Mouse (Mus musculus): ENCODE measurements around the gene Sat2. TPM values are rescaled to one million over a fixed set of nuclear protein-coding genes. Genes with fewer than 3 reads are reported as not detected.
A peak's percentile ranks its signal among the peaks of the same experiment; 100 is the strongest.

Sat2 gene
- polyA plus RNA-seq, 1 experiment: 4.3 TPM

DNA sequence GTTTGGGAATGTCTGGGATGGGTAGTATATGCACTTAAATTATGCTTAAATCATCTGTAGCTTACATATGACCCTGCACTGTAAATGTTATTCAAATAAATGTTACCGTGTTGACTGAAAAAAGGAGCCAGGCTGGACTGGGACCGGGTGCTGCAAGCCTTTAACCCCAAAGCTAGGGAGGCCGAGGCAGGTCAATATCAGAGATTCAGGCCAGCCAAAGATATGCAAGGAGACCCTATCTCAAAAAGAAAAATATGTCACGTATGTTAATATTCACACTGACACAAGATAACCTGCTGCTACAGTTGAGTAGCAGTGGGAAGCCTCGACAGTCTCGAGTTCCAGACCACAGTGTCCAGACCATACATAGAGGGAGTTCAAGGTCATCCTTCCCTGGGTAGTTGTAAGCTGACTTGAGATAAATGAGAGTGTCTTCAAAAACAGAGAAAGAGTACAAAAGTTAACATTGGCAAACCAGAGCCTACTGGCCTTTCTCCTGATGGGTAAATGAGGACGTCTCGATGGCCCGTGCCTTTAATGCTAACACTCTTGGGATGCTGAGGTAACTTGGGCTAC lies 39.5 kb upstream of the Sat2 start:
- TF ChIP-seq POLR2A (IDR thresholded peaks at IDR 0.05; ENCODE audit: borderline replicate concordance, low read depth, low read length) (no peak), CTCF (IDR thresholded peaks at IDR 0.05; ENCODE audit: low read depth, low read length) (no peak)
- Histone ChIP-seq H3K4me3 (ENCODE audit: insufficient read depth, low read length) (peak overlapping the region; percentile 38), H3K27ac (ENCODE audit: insufficient read depth, low read depth, low read length) (no peak overlapping the region), H3K4me1 (ENCODE audit: control insufficient read depth, insufficient read depth, low read length) (peaks cover 48% of the 10 kb centered on the region)

DNA sequence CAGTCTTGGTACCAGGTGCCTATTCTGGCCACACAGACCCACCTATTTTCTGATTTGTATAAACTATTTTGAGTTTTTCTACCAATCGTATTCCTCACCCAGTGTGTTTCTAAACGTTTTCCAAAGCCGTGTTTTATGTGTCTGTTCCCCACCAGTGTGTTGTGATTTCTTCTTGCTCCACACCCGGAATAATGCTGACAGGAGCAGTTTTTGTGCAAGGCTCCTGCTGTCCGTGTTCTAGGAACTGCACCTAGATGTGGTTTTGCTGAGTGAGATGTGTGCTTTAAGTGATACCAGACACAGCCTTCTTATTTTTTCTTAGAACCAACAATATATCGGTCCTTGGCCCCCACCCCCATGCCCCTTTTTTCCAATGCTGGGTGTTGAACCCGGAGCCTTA lies 37.8 kb upstream of the Sat2 start:
- peaks cover 39% of the 10 kb centered on the region for H3K4me1 ChIP-seq (ENCODE audit: control insufficient read depth, insufficient read depth, low read length)

DNA sequence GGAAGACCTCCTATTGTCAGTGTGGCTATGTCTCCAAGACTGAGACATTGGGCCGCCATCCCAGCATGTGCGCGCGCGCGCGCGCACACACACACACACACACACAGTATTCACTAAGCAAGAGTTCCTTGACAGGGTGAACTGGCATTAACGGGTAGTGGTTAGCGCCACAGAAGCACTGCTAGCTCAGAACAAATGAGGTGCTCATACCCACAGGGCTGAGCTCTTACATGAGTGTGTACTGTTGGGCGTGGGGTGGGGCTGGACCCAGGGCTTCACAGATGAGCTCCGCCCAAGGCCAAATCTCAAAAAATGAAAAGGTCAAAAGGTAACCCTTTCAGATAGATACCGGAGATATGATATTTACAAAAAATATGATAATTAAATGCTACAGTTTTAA lies 36.9 kb upstream of the Sat2 start:
- no peak overlapping the region for H3K4me3 ChIP-seq (ENCODE audit: insufficient read depth, low read length)
- peaks cover 39% of the 10 kb centered on the region for H3K4me1 ChIP-seq (ENCODE audit: control insufficient read depth, insufficient read depth, low read length)
- H3K27ac ChIP-seq (ENCODE audit: insufficient read depth, low read depth, low read length): no peak overlapping the region
- TF ChIP-seq CTCF (IDR thresholded peaks at IDR 0.05; ENCODE audit: low read depth, low read length) (no peak), POLR2A (IDR thresholded peaks at IDR 0.05; ENCODE audit: borderline replicate concordance, low read depth, low read length) (no peak)

More for the DNA sequence above, 37.8 kb upstream of the Sat2 start:
- Histone ChIP-seq H3K27ac (ENCODE audit: insufficient read depth, low read depth, low read length) (no peak overlapping the region), H3K4me3 (ENCODE audit: insufficient read depth, low read length) (no peak overlapping the region)
- TF ChIP-seq CTCF (IDR thresholded peaks at IDR 0.05; ENCODE audit: low read depth, low read length): no peak
- TF ChIP-seq POLR2A (IDR thresholded peaks at IDR 0.05; ENCODE audit: borderline replicate concordance, low read depth, low read length): no peak

DNA sequence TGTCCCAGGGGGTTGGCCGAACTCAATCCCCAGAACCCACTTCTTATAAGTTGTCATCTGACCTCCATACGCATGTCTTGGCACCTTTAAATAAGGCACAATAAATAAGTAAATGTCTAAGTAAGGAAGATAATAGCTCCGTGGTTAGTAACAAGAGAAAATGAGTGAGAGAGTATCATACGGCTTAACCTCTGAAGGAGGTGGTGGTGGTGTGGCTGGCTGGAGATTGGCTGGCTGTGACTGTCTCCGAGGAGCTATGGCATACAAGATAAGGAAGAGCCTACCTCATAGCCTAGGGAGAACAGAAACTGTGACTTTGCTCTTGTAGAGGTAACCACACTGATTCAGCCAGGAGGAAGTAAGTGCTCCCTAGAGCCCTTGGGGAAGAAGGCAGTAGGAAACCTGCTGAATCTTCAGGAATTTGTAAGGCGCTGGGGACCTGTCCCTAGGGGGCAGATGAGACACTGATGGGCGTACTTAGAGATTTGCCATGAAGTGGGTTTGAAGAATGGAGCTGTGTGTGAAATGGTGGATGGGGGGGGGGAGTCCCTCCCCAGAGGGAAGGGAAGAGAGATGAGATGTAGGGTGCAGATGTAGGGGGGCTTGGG lies 36.0 kb upstream of the Sat2 start:
- no peak overlapping the region for H3K4me3 ChIP-seq (ENCODE audit: insufficient read depth, low read length)
- 0 out of 2 replicates have a peak overlapping the region, but pooled peaks have one; percentile 5 for H3K27ac ChIP-seq (ENCODE audit: insufficient read depth, low read depth, low read length)
- peaks cover 39% of the 10 kb centered on the region for H3K4me1 ChIP-seq (ENCODE audit: control insufficient read depth, insufficient read depth, low read length)
- TF ChIP-seq CTCF (IDR thresholded peaks at IDR 0.05; ENCODE audit: low read depth, low read length) (no peak), POLR2A (IDR thresholded peaks at IDR 0.05; ENCODE audit: borderline replicate concordance, low read depth, low read length) (no peak)

DNA sequence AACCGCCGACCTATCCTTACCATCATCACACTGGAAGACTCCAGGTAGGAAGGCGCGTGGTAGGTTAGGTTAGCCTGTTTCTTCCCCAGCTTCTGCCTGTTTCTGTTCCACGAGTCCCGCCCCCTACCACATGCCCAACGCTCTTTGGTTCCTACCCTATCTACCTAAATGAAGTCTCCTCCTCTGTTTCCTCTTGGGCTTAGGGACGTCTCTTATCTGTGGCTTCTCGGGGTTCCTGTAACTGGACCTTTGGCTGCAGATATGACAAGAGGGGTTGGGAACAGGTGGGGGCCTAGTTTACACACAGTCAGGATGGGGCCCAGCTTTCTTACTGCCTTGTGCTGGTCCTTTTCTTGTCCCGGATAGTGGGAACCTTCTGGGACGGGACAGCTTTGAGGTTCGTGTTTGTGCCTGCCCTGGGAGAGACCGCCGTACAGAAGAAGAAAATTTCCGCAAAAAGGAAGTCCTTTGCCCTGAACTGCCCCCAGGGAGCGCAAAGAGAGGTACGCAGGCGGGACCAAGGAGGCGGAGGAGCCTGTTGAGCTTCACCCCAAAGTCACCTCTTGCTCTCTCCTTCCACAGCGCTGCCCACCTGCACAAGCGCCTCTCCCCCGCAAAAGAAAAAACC lies 32.5 kb upstream of the Sat2 start:
- TF ChIP-seq CTCF (IDR thresholded peaks at IDR 0.05; ENCODE audit: low read depth, low read length) (no peak), POLR2A (IDR thresholded peaks at IDR 0.05; ENCODE audit: borderline replicate concordance, low read depth, low read length) (no peak)
- no peak overlapping the region for H3K4me3 ChIP-seq (ENCODE audit: insufficient read depth, low read length)
- no peak overlapping the region for H3K27ac ChIP-seq (ENCODE audit: insufficient read depth, low read depth, low read length)
- H3K4me1 ChIP-seq (ENCODE audit: control insufficient read depth, insufficient read depth, low read length): peaks cover 23% of the 10 kb centered on the region

DNA sequence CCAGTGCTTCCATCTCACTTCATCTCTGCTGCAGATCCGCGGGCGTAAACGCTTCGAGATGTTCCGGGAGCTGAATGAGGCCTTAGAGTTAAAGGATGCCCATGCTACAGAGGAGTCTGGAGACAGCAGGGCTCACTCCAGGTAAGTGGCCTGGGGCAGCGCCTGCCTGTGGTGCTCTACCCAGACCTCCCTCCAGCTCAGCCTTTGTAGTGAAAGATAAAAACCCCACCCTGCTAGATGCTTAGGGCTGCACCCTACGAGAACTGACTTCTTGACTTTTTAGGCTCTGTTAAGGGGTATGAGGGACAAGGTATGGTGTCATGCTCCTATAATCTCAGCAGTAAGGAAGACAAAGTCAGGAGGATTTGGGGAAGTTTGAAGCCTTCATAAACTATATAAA lies 31.2 kb upstream of the Sat2 start:
- Histone ChIP-seq H3K4me1 (ENCODE audit: control insufficient read depth, insufficient read depth, low read length) (peaks cover 16% of the 10 kb centered on the region), H3K27ac (ENCODE audit: insufficient read depth, low read depth, low read length) (no peak overlapping the region)

DNA sequence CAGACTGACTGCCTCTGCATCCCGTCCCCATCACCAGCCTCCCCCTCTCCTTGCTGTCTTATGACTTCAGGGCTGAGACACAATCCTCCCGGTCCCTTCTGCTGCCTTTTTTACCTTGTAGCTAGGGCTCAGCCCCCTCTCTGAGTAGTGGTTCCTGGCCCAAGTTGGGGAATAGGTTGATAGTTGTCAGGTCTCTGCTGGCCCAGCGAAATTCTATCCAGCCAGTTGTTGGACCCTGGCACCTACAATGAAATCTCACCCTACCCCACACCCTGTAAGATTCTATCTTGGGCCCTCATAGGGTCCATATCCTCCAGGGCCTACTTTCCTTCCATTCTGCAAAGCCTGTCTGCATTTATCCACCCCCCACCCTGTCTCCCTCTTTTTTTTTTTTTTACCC lies 30.4 kb upstream of the Sat2 start:
- H3K4me3 ChIP-seq (ENCODE audit: insufficient read depth, low read length): no peak overlapping the region
- H3K4me1 ChIP-seq (ENCODE audit: control insufficient read depth, insufficient read depth, low read length): peaks cover 12% of the 10 kb centered on the region
- no peak overlapping the region for H3K27ac ChIP-seq (ENCODE audit: insufficient read depth, low read depth, low read length)
- TF ChIP-seq POLR2A (IDR thresholded peaks at IDR 0.05; ENCODE audit: borderline replicate concordance, low read depth, low read length): no peak
- no peak for TF ChIP-seq CTCF (IDR thresholded peaks at IDR 0.05; ENCODE audit: low read depth, low read length)

More for the DNA sequence above, 31.2 kb upstream of the Sat2 start:
- TF ChIP-seq CTCF (IDR thresholded peaks at IDR 0.05; ENCODE audit: low read depth, low read length) (no peak), POLR2A (IDR thresholded peaks at IDR 0.05; ENCODE audit: borderline replicate concordance, low read depth, low read length) (no peak)
- H3K4me3 ChIP-seq (ENCODE audit: insufficient read depth, low read length): no peak overlapping the region

DNA sequence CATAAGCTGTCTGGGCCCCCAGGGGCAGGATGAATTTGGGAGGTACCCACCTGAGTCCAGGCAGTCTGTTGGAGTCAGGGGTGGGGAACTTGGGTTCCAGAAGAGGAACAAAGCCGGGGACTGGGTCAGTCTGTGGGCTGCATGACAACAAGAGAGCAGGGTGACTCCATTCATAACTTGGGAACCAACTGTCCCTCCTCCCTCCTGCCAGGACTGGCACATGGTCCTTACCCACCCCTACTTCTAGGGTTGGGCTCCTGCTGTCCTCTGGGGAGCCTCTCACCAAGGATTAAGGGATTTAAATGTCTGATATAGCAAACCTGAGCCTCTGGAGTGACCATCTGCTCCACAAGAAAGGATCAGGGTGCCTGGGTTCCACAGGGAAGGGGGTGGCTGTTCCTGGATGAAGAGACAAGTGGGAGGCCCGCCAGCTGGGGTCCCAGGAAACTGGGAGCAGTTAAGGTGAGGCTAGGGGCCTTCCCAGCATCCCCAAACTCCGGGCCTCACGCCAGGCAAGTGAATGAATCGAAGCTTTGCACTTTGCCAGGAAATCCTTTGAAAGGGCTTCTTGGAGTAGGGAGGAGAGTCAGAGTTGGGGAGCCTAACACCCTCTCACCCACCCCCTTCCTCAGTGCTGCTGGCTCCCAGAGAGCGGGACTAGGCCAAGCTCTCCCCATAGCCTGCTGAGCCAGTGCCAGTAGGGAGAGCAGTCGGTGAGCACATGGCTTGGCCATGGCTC lies 29.8 kb upstream of the Sat2 start:
- peaks cover 7% of the 10 kb centered on the region for H3K4me1 ChIP-seq (ENCODE audit: control insufficient read depth, insufficient read depth, low read length)
- TF ChIP-seq POLR2A (IDR thresholded peaks at IDR 0.05; ENCODE audit: borderline replicate concordance, low read depth, low read length): no peak
- no peak for TF ChIP-seq CTCF (IDR thresholded peaks at IDR 0.05; ENCODE audit: low read depth, low read length)
- no peak overlapping the region for H3K4me3 ChIP-seq (ENCODE audit: insufficient read depth, low read length)
- no peak overlapping the region for H3K27ac ChIP-seq (ENCODE audit: insufficient read depth, low read depth, low read length)

DNA sequence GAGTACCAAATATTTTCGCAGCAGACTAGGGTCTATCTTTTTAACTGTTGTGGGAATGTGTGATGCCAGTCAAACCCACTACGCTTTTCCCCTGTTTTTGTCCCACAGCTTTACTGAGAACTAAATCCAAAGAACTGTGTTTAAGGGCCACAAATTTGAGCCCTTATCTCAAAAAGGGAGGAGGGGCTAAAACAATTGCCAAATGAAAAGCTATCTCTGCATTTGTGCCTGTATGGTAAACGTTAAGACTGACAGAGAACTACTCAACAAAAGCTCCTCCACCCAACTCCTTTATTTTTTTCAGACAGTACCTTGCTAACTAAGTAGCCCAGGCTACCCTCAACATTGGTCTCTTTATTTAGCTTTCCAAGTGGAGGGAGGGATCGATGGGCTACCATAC lies 29.0 kb upstream of the Sat2 start:
- H3K4me1 ChIP-seq (ENCODE audit: control insufficient read depth, insufficient read depth, low read length): peaks cover 7% of the 10 kb centered on the region
- H3K4me3 ChIP-seq (ENCODE audit: insufficient read depth, low read length): no peak overlapping the region
- TF ChIP-seq CTCF (IDR thresholded peaks at IDR 0.05; ENCODE audit: low read depth, low read length): no peak
- TF ChIP-seq POLR2A (IDR thresholded peaks at IDR 0.05; ENCODE audit: borderline replicate concordance, low read depth, low read length): no peak
- H3K27ac ChIP-seq (ENCODE audit: insufficient read depth, low read depth, low read length): no peak overlapping the region

DNA sequence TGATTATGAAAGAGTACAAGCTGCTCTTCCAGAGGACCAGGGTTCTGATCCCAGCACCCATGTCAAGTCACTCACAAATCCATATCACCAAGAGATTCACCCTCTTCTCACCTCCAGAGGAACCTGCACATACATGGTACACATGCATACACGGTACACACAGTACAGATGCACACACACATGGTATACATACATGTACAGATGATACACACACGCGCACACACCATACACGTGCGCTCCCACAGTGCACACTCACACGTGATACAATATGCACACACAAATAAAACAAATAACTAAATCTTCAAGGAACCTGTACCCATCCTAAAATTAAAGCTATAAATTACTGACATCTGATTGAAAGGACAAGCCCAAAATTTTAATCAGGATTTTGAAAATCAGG lies 27.0 kb upstream of the Sat2 start:
- H3K27ac ChIP-seq (ENCODE audit: insufficient read depth, low read depth, low read length): no peak overlapping the region
- TF ChIP-seq POLR2A (IDR thresholded peaks at IDR 0.05; ENCODE audit: borderline replicate concordance, low read depth, low read length) (no peak), CTCF (IDR thresholded peaks at IDR 0.05; ENCODE audit: low read depth, low read length) (no peak)
- H3K4me3 ChIP-seq (ENCODE audit: insufficient read depth, low read length): no peak overlapping the region
- H3K4me1 ChIP-seq (ENCODE audit: control insufficient read depth, insufficient read depth, low read length): peaks cover 7% of the 10 kb centered on the region
